Mouse (Mus musculus) C2C12 (cell line): Measurements from ENCODE around the gene Shisal1.

Source experiments
- CEBPB ChIP-seq: IDR thresholded peaks from one replicate; pipeline ENCODE4 v1.6.1; 2011; ENCODE audit warnings: low read depth, mild to moderate bottlenecking, control low read depth, moderate library complexity
- CTCF ChIP-seq: IDR thresholded peaks from one replicate; pipeline ENCODE4 v1.5.1; 2011; ENCODE audit not compliant: control insufficient read depth, insufficient read depth, insufficient read length
- MAX ChIP-seq: IDR thresholded peaks from one replicate; pipeline ENCODE4 v1.6.1; 2011; ENCODE audit warnings: mild to moderate bottlenecking, control low read depth
- MYOD1 ChIP-seq: IDR thresholded peaks from one replicate; pipeline ENCODE4 v1.6.1; 2011; ENCODE audit warnings: low read depth; ENCODE audit not compliant: control insufficient read depth, insufficient read length
- MYOG ChIP-seq: IDR thresholded peaks from one replicate; pipeline ENCODE4 v1.6.1; 2011; ENCODE audit not compliant: control insufficient read depth, insufficient read length; ENCODE audit errors: extremely low read depth
- USF1 ChIP-seq: IDR thresholded peaks from one replicate; pipeline ENCODE4 v1.6.1; 2011; ENCODE audit warnings: low read depth, mild to moderate bottlenecking, control low read depth, moderate library complexity

DNA sequence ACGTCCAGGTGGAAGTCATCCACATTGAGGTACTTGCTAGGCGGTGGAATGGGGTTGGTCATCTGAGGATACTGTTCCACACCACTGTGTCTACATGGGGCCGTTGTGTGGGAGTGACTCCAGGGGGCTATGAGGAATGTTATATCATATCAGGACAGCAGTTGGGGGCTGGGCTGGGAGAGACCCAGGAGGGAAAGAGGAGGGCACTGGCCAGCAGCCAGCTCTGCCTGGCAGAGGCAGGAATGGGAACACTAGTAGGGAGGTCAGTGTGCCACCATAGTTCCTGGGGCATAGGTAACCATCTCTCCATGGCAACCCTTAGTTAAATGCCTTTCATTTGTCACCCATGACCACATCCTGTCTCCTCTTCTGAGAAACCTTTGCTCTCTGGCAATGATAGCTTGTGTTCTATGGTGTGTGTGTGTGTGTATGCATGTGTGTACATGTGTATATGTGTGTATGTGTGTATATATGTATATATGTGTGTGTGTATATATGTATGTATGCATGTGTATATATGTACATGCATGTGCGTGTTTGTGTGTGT lies 115.8 kb downstream of the Shisal1 start:
- TF ChIP-seq MAX (no peak), USF1 (no peak), CTCF (no peak), CEBPB (no peak), MYOD1 (no peak), MYOG (no peak)
